Mouse (Mus musculus): ENCODE measurements around the gene Lmx1a.
A peak's percentile ranks its signal among the peaks of the same experiment; 100 is the strongest.

Lmx1a gene

GRCm38 (mm10) chr1:167888816-167889215, 199.8 kb downstream of the Lmx1a start:
- peak; percentile 80 for DNase-seq (ENCODE audit: low spot score)

- DNase-seq (ENCODE audit: low spot score) = peak; percentile 85
Measured at GRCm38 (mm10) chr1:167896234-167896633, 207.2 kb downstream of the Lmx1a start.
